In genomic region chr5:103102176-103102575, GRCm38 (mm10) we compare ENCODE assay signal across 15 mouse cellular contexts.
"Had no signal": no experiment of that assay in that cellular context is flagged by ENCODE, and none has a peak within 500 bp of the region (broad histone marks: within the 10 kb centered on the region; RNA-seq: fewer than 3 reads in every experiment).

No protein-coding gene starts in this region.

- ATAC-seq: liver, postnatal 0 days; lung, postnatal 0 days; midbrain, embryonic 13.5 days had no signal

- H3K4me3 ChIP-seq: kidney, embryonic 15.5 days; limb, embryonic 12.5 days; limb, embryonic 15.5 days; midbrain, embryonic 13.5 days had no signal

- H3K27ac ChIP-seq: kidney, embryonic 15.5 days; limb, embryonic 12.5 days; limb, embryonic 15.5 days; liver, embryonic 14.5 days; macrophage; midbrain, embryonic 13.5 days had no signal

- DNase-seq: kidney, postnatal 10 days; kidney, postnatal 36 days; layer of hippocampus, adult 9-11 months; left cerebral cortex, postnatal 4 days; liver, postnatal 0 days; lung, embryonic 14.5 days; thymus, adult 18-20 months; thymus, postnatal 36 days had no signal
